Mouse (Mus musculus) macrophage (primary cell): ENCODE results near the gene Pax2. TPM values are rescaled to one million over a fixed set of nuclear protein-coding genes. Genes with fewer than 3 reads are reported as not detected.

Source experiments
- H3K27ac ChIP-seq: fragments of 350-480 bp; formaldehyde crosslinking; 2 replicates; pipeline ENCODE4 v1.9.0; 2021
- H3K36me3 ChIP-seq: fragments of 350-480 bp; formaldehyde crosslinking; 2 replicates; pipeline ENCODE4 v1.9.0; 2021; ENCODE audit errors: inconsistent target
- H3K4me3 ChIP-seq: fragments of 350-480 bp; formaldehyde crosslinking; 2 replicates; pipeline ENCODE4 v1.9.0; 2021; ENCODE audit errors: inconsistent target
- H3K79me2 ChIP-seq: fragments of 350-480 bp; formaldehyde crosslinking; 2 replicates; pipeline ENCODE4 v1.9.0; 2021; ENCODE audit errors: inconsistent target
- WGBS: methylation state at CpG from one replicate; pipeline ENCODE4 v1.1.7; 2026; ENCODE audit warnings: inconsistent platforms; ENCODE audit not compliant: missing documents; 5-methylcytosine and 5-hydroxymethylcytosine counted together
- polyA plus RNA-seq: library from polyadenylated mRNA; stranded (reverse); fragments of 250-400 nt; gene quantifications from 3 replicates; pipeline ENCODE4 v1.2.4, GENCODE M21; 2018; ENCODE audit warnings: inconsistent platforms

Pax2 gene
- polyA plus RNA-seq, 1 experiment from 2014 or later = not detected

DNA sequence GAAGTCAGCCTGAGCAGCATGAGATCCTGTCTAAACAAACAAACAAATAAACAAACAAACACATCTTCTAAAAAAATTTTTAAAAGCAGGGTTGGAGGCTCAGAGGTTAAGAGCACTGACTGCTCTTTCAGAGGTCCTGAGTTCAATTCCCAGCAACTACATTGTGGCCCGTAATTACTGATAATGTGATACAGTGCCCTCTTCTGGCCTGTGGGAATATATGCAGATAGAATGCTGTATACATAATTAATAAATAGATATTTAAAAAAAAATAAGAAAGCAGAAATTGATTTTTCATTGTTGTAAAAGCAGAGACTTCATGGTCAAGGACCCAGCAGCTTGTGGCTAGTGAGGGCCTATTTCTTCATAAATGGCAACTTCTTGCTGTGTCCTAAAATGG, 119.9 kb downstream of the Pax2 start:
- 83% methylated on average over 1 of the region's 1 CpGs for WGBS
- H3K36me3 ChIP-seq = no peaks in the 10 kb centered on the region
- no peak overlapping the region for H3K4me3 ChIP-seq
- H3K27ac ChIP-seq = no peak overlapping the region
- no peaks in the 10 kb centered on the region for H3K79me2 ChIP-seq

- Histone ChIP-seq H3K36me3 (no peaks in the 10 kb centered on the region), H3K4me3 (no peak overlapping the region), H3K79me2 (no peaks in the 10 kb centered on the region), H3K27ac (no peak overlapping the region)
- WGBS = 91% methylated on average over 7 of the region's 7 CpGs
Measured at GRCm38 (mm10) chr19:44876529-44876928, 120.7 kb downstream of the Pax2 start.

DNA sequence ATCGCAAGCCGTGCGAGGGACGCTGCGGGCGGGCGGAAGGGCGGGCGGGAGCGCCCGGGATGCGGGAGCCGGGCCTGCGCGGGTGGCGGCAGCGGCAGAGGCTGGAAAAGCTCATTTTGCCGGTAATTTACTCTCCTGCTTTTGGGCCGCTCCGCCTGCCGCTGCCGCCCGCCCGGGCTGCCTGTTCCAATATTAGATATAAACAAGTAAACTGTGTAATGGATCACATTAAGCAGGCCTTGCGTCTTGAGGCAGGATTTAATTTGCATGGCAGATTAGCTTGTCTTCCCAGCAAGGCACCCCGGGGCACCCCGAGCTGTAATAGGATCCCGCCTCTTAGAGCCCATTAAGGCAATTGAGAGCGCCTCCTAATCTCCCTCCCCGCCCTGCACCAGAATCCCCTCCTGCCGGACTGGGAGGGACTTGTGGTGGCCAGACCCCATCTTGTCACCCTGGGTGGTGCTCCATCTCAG, 126.7 kb downstream of the Pax2 start:
- WGBS = 4% methylated on average over 31 of the region's 31 CpGs
- Histone ChIP-seq H3K36me3 (no peaks in the 10 kb centered on the region), H3K79me2 (no peaks in the 10 kb centered on the region), H3K4me3 (no peak overlapping the region), H3K27ac (no peak overlapping the region)

DNA sequence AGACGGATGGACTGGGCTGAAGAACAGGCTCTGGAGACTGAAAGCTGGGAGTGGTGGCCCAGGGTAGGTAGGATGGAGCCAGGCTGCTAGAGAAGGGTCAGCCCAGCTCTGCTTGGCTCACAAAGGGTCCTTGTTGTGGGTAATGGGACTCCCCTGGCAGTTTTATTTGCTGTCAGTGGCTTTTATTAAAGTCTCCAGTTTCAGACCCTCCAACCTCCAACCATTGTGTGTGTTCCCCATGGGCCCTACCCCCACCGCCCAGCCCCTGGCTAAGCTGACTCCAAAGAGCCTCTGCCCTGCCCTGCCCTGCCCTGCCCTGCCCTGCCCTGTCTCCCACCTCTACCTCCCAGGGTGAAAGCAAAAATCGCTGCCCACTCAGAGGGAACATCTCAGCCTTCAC, 128.5 kb downstream of the Pax2 start:
- no peaks in the 10 kb centered on the region for H3K79me2 ChIP-seq
- H3K27ac ChIP-seq = no peak overlapping the region
- H3K4me3 ChIP-seq = no peak overlapping the region
- WGBS = 63% methylated on average over 3 of the region's 3 CpGs
- no peaks in the 10 kb centered on the region for H3K36me3 ChIP-seq

- Histone ChIP-seq H3K36me3 (no peaks in the 10 kb centered on the region), H3K79me2 (no peaks in the 10 kb centered on the region), H3K4me3 (no peak overlapping the region), H3K27ac (no peak overlapping the region)
- 59% methylated on average over 3 of the region's 3 CpGs for WGBS
Measured at GRCm38 (mm10) chr19:44886475-44886874, 130.6 kb downstream of the Pax2 start.

Other genes with a start within 250 kb of the Pax2 start
- gene Sec31b, start 210.2 kb upstream of the Pax2 start, polyA plus RNA-seq = 0.06 to 0.42 TPM (median 0.11 TPM) in 3 replicates
- gene Gm20538, start 203.2 kb upstream of the Pax2 start, polyA plus RNA-seq = not detected in 3 replicates
- 162 to 351 TPM (median 235 TPM) in 3 replicates for gene Ndufb8, start 200.6 kb upstream of the Pax2 start, polyA plus RNA-seq
- 11.8 to 14.4 TPM (median 14.4 TPM) in 3 replicates for gene Hif1an, start 193.2 kb upstream of the Pax2 start, polyA plus RNA-seq
- gene Slf2, start 175.1 kb downstream of the Pax2 start, polyA plus RNA-seq = 17.7 to 22.1 TPM (median 21.7 TPM) in 3 replicates
- gene Sema4g, start 233.1 kb downstream of the Pax2 start, polyA plus RNA-seq = 0.04 TPM in 1 of 3 replicates, not detected in the others
- gene Twnk, start 249.6 kb downstream of the Pax2 start, polyA plus RNA-seq = 3.0 to 4.7 TPM (median 4.3 TPM) in 3 replicates